Mouse (Mus musculus): Measurements from ENCODE around the gene Hbb-y. TPM values are rescaled to one million over a fixed set of nuclear protein-coding genes. Genes with fewer than 3 reads are reported as not detected.
"Not testable (repeated sequence)": the region's sequence is repeated elsewhere in the genome, so short reads cannot be mapped to it uniquely, and the experiment has no call there.

Hbb-y gene
- polyA plus RNA-seq, 1 experiment, result not detected

GRCm38 (mm10) chr7:103813766-103814165, 39.2 kb downstream of the Hbb-y start, which contains the start of gene Hbb-bt:
TSS of gene Hbb-bt (minus strand) at chr7:103813996.
- Histone ChIP-seq H3K27ac (ENCODE audit: insufficient read depth, low read depth, low read length) (no peak within 1 kb of the TSS), H3K4me1 (ENCODE audit: control insufficient read depth, insufficient read depth, low read length) (no peaks in the 10 kb centered on the region), H3K4me3 (ENCODE audit: insufficient read depth, low read length) (no peak within 1 kb of the TSS)
- TF ChIP-seq CTCF (IDR thresholded peaks at IDR 0.05; ENCODE audit: low read depth, low read length) (no peak), POLR2A (IDR thresholded peaks at IDR 0.05; ENCODE audit: borderline replicate concordance, low read depth, low read length) (no peak)

DNA sequence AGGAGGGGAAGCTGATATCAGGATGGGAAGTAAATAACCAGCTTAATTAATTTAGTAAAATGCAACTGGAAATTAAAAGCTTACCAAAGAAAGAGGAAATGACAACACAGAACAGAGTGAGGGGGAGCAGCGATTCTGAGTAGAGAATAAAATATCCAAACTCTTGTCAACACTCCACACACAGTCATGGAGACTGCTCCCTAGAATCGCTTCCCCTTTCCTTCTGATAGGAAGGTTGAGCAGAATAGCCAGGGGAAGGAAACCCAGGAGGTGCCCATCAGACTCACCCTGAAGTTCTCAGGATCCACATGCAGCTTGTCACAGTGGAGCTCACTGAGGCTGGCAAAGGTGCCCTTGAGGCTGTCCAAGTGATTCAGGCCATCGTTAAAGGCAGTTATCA, 39.9 kb downstream of the Hbb-y start:
- H3K4me1 ChIP-seq (ENCODE audit: control insufficient read depth, insufficient read depth, low read length); H3K27ac ChIP-seq (ENCODE audit: insufficient read depth, low read depth, low read length); H3K4me3 ChIP-seq (ENCODE audit: insufficient read depth, low read length): not testable (repeated sequence)

DNA sequence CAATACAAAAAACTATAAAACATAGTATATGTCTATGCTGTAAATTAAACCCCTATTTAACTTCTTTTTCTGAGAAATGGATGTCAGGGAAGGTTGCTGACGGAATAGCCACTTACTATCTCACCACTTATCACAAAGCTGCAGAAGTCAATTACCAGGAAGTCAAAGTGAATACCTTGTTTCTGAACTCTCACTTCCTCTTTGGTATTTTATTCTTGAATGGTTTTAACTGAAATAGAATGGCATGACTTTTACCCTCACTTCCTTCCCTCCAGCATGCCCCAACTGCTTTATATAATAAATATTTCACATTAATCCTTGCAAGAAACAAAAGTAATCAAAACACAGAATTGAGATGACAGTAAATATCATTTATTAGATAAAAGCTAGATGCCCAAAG, 40.8 kb downstream of the Hbb-y start:
- H3K4me3 ChIP-seq (ENCODE audit: insufficient read depth, low read length), result no peak overlapping the region
- TF ChIP-seq CTCF (IDR thresholded peaks at IDR 0.05; ENCODE audit: low read depth, low read length) (no peak), POLR2A (IDR thresholded peaks at IDR 0.05; ENCODE audit: borderline replicate concordance, low read depth, low read length) (no peak)
- H3K27ac ChIP-seq (ENCODE audit: insufficient read depth, low read depth, low read length), result no peak overlapping the region

GRCm38 (mm10) chr7:103811223-103811845, 41.7 kb downstream of the Hbb-y start:
- TF ChIP-seq POLR2A (IDR thresholded peaks at IDR 0.05; ENCODE audit: borderline replicate concordance, low read depth, low read length) (no peak), CTCF (IDR thresholded peaks at IDR 0.05; ENCODE audit: low read depth, low read length) (no peak)
- Histone ChIP-seq H3K27ac (ENCODE audit: insufficient read depth, low read depth, low read length) (no peak overlapping the region), H3K4me1 (ENCODE audit: control insufficient read depth, insufficient read depth, low read length) (no peaks in the 10 kb centered on the region), H3K4me3 (ENCODE audit: insufficient read depth, low read length) (no peak overlapping the region)

More for the DNA sequence above, 40.8 kb downstream of the Hbb-y start:
- H3K4me1 ChIP-seq (ENCODE audit: control insufficient read depth, insufficient read depth, low read length), result no peaks in the 10 kb centered on the region

DNA sequence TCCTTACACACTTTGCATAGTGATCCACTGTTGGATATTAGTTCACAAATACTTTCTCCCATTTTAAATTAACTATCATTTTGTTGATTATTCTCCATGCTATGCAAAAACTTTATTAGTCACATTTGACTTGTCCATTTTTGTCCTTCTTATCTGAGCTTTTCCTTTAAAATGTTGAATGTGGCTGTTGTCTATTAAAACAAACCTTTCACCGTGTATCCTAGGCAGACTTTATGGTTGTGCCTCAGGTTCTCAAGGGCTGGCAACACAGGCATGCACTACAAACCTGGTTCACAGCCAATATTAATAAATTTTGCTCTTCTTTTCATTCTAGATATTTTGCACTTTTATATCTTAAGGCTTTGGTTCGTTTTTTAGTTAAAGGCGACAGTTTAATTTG, 42.3 kb downstream of the Hbb-y start:
- H3K27ac ChIP-seq (ENCODE audit: insufficient read depth, low read depth, low read length), result no peak overlapping the region
- no peak overlapping the region for H3K4me3 ChIP-seq (ENCODE audit: insufficient read depth, low read length)
- no peaks in the 10 kb centered on the region for H3K4me1 ChIP-seq (ENCODE audit: control insufficient read depth, insufficient read depth, low read length)
- TF ChIP-seq CTCF (IDR thresholded peaks at IDR 0.05; ENCODE audit: low read depth, low read length) (no peak), POLR2A (IDR thresholded peaks at IDR 0.05; ENCODE audit: borderline replicate concordance, low read depth, low read length) (no peak)

DNA sequence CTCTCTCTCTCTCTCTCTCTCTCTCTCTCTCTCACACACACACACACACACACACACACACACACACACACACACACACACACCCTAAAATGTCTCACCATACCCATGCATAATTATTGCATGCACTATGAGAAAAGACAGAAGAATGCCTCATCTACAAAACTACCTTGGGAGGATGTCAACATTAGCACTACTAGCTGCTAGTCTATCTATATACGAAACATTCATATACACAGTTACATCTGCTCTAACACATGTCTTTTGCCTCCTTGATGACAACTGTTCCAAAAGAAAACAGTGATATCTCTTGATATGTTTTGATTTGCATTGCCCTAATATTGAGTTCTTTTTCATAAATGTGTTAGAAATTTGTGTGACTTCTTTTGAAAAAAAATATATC, 42.7 kb downstream of the Hbb-y start:
- no peak overlapping the region for H3K27ac ChIP-seq (ENCODE audit: insufficient read depth, low read depth, low read length)
- no peak for TF ChIP-seq CTCF (IDR thresholded peaks at IDR 0.05; ENCODE audit: low read depth, low read length)
- no peak for TF ChIP-seq POLR2A (IDR thresholded peaks at IDR 0.05; ENCODE audit: borderline replicate concordance, low read depth, low read length)
- H3K4me3 ChIP-seq (ENCODE audit: insufficient read depth, low read length), result no peak overlapping the region
- H3K4me1 ChIP-seq (ENCODE audit: control insufficient read depth, insufficient read depth, low read length), result no peaks in the 10 kb centered on the region

- TF ChIP-seq POLR2A (IDR thresholded peaks at IDR 0.05; ENCODE audit: borderline replicate concordance, low read depth, low read length), result no peak
- TF ChIP-seq CTCF (IDR thresholded peaks at IDR 0.05; ENCODE audit: low read depth, low read length), result no peak
- Histone ChIP-seq H3K27ac (ENCODE audit: insufficient read depth, low read depth, low read length) (no peak overlapping the region), H3K4me3 (ENCODE audit: insufficient read depth, low read length) (no peak overlapping the region), H3K4me1 (ENCODE audit: control insufficient read depth, insufficient read depth, low read length) (no peaks in the 10 kb centered on the region)
These were observed 43.2 kb downstream of the Hbb-y start for GRCm38 (mm10) chr7:103809801-103810155.

DNA sequence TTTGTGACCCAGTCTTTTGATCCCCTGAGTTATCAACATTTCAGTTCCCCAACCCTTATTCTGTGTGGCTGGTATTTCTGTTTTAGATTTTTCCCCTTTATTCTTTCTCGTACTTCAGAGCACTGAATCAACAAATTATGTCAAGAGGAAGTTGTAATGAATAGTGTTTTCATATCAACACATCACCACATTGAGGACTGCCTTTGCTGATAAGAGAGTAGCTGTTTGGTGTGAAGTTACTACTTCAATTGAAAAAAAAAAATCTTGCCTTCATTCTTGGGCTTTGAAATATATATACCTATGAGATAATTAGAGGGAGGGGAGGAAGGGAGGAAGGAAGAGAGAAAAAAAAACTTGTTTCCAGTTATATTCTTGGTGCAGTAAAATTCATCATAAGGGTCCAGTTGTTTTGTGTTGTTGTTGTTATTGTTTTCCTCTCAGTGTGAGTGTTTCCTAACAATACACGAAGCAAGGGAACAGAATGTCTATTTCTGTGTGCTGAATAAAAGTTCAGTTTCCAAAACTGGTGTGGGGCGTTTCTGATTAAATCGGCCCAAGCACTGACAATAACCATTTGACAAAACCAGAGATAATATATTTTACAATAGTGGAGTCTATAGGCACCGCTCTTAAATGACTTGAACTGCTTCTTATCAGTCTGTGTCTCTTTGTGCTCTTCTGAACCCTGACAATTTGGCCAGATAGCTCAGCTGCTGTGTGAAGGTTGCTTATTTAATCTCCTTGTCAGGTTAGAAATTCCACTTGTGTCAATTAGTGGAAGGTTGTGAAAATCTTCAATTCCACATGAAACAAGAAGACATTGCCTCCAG, 43.8 kb downstream of the Hbb-y start:
- no peak overlapping the region for H3K27ac ChIP-seq (ENCODE audit: insufficient read depth, low read depth, low read length)
- no peak overlapping the region for H3K4me3 ChIP-seq (ENCODE audit: insufficient read depth, low read length)
- no peak for TF ChIP-seq CTCF (IDR thresholded peaks at IDR 0.05; ENCODE audit: low read depth, low read length)
- no peak for TF ChIP-seq POLR2A (IDR thresholded peaks at IDR 0.05; ENCODE audit: borderline replicate concordance, low read depth, low read length)
- H3K4me1 ChIP-seq (ENCODE audit: control insufficient read depth, insufficient read depth, low read length), result no peaks in the 10 kb centered on the region

DNA sequence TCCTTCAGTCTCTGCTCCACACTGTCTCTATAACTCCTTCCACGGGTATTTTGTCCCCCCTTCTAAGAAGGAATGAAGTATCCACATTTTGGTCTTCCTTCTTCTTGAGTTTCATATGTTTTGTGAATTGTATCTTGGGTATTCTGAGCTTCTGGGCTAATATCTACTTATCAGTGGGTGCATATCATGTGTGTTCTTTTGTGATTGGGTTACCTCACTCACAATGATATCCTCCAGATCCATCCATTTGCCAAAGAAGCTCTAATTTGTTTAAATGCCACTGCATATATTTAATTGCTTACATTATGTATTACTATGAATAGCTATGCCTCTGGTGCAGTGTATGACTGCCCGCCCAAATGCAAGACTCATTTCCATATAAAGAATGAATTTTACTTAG, 44.9 kb downstream of the Hbb-y start:
- H3K4me3 ChIP-seq (ENCODE audit: insufficient read depth, low read length); H3K27ac ChIP-seq (ENCODE audit: insufficient read depth, low read depth, low read length); H3K4me1 ChIP-seq (ENCODE audit: control insufficient read depth, insufficient read depth, low read length): not testable (repeated sequence)

- H3K4me1 ChIP-seq (ENCODE audit: control insufficient read depth, insufficient read depth, low read length), result no peaks in the 10 kb centered on the region
- no peak for TF ChIP-seq CTCF (IDR thresholded peaks at IDR 0.05; ENCODE audit: low read depth, low read length)
- TF ChIP-seq POLR2A (IDR thresholded peaks at IDR 0.05; ENCODE audit: borderline replicate concordance, low read depth, low read length), result no peak
- H3K27ac ChIP-seq (ENCODE audit: insufficient read depth, low read depth, low read length), result no peak overlapping the region
- H3K4me3 ChIP-seq (ENCODE audit: insufficient read depth, low read length), result no peak overlapping the region
These were observed 46.2 kb downstream of the Hbb-y start for GRCm38 (mm10) chr7:103806856-103807255.

Other genes with a start within 250 kb of the Hbb-y start
- gene Olfr620, start 240.7 kb downstream of the Hbb-y start, polyA plus RNA-seq (2012; ENCODE audit: insufficient read depth, insufficient read length, missing spikeins), result 0.19 and 0.27 TPM in 2 replicates
- gene Olfr622, start 210.5 kb downstream of the Hbb-y start, polyA plus RNA-seq (2012; ENCODE audit: insufficient read depth, insufficient read length, missing spikeins), result not detected in 2 replicates
- gene Olfr623, start 189.5 kb downstream of the Hbb-y start, polyA plus RNA-seq (2012; ENCODE audit: insufficient read depth, insufficient read length, missing spikeins), result not detected in 2 replicates
- gene Olfr624, start 182.0 kb downstream of the Hbb-y start, polyA plus RNA-seq (2012; ENCODE audit: insufficient read depth, insufficient read length, missing spikeins), result not detected in 2 replicates
- gene Olfr625-ps1, start 170.5 kb downstream of the Hbb-y start, polyA plus RNA-seq (2012; ENCODE audit: insufficient read depth, insufficient read length, missing spikeins), result not detected in 2 replicates
- gene Olfr243, start 138.5 kb downstream of the Hbb-y start, polyA plus RNA-seq (2012; ENCODE audit: insufficient read depth, insufficient read length, missing spikeins), result not detected in 2 replicates
- not detected in 2 replicates for gene Olfr628, start 122.8 kb downstream of the Hbb-y start, polyA plus RNA-seq (2012; ENCODE audit: insufficient read depth, insufficient read length, missing spikeins)
- not detected in 2 replicates for gene Olfr629, start 108.3 kb downstream of the Hbb-y start, polyA plus RNA-seq (2012; ENCODE audit: insufficient read depth, insufficient read length, missing spikeins)
- gene Olfr630, start 95.9 kb downstream of the Hbb-y start, polyA plus RNA-seq (2012; ENCODE audit: insufficient read depth, insufficient read length, missing spikeins), result not detected in 2 replicates
- gene Olfr69, start 81.6 kb downstream of the Hbb-y start, polyA plus RNA-seq (2012; ENCODE audit: insufficient read depth, insufficient read length, missing spikeins), result not detected in 2 replicates
- not detected in 2 replicates for gene Olfr68, start 73.5 kb downstream of the Hbb-y start, polyA plus RNA-seq (2012; ENCODE audit: insufficient read depth, insufficient read length, missing spikeins)
- gene Olfr67, start 61.4 kb downstream of the Hbb-y start, polyA plus RNA-seq (2012; ENCODE audit: insufficient read depth, insufficient read length, missing spikeins), result not detected in 2 replicates
- not detected in 2 replicates for gene Hbb-bt, start 39.2 kb downstream of the Hbb-y start, polyA plus RNA-seq (2012; ENCODE audit: insufficient read depth, insufficient read length, missing spikeins)
- gene Hbb-bs, start 25.1 kb downstream of the Hbb-y start, polyA plus RNA-seq (2012; ENCODE audit: insufficient read depth, insufficient read length, missing spikeins), result not detected in 2 replicates
- not detected in 2 replicates for gene Hbb-bh2, start 12.7 kb downstream of the Hbb-y start, polyA plus RNA-seq (2012; ENCODE audit: insufficient read depth, insufficient read length, missing spikeins)
- not detected in 2 replicates for gene Hbb-bh1, start 10.1 kb downstream of the Hbb-y start, polyA plus RNA-seq (2012; ENCODE audit: insufficient read depth, insufficient read length, missing spikeins)
- not detected in 2 replicates for gene Olfr66, start 33.0 kb upstream of the Hbb-y start, polyA plus RNA-seq (2012; ENCODE audit: insufficient read depth, insufficient read length, missing spikeins)
- not detected in 2 replicates for gene Olfr64, start 41.3 kb upstream of the Hbb-y start, polyA plus RNA-seq (2012; ENCODE audit: insufficient read depth, insufficient read length, missing spikeins)
- not detected in 2 replicates for gene Olfr65, start 50.3 kb upstream of the Hbb-y start, polyA plus RNA-seq (2012; ENCODE audit: insufficient read depth, insufficient read length, missing spikeins)
- not detected in 2 replicates for gene Olfr631, start 75.6 kb upstream of the Hbb-y start, polyA plus RNA-seq (2012; ENCODE audit: insufficient read depth, insufficient read length, missing spikeins)
- not detected in 2 replicates for gene Olfr632, start 81.1 kb upstream of the Hbb-y start, polyA plus RNA-seq (2012; ENCODE audit: insufficient read depth, insufficient read length, missing spikeins)
- not detected in 2 replicates for gene Olfr633, start 91.2 kb upstream of the Hbb-y start, polyA plus RNA-seq (2012; ENCODE audit: insufficient read depth, insufficient read length, missing spikeins)
- 0.13 TPM in 1 of 2 replicates, not detected in the other for gene Olfr635, start 117.9 kb upstream of the Hbb-y start, polyA plus RNA-seq (2012; ENCODE audit: insufficient read depth, insufficient read length, missing spikeins)
- gene Olfr638, start 145.5 kb upstream of the Hbb-y start, polyA plus RNA-seq (2012; ENCODE audit: insufficient read depth, insufficient read length, missing spikeins), result not detected in 2 replicates
- 0.12 TPM in 1 of 2 replicates, not detected in the other for gene Olfr639, start 164.1 kb upstream of the Hbb-y start, polyA plus RNA-seq (2012; ENCODE audit: insufficient read depth, insufficient read length, missing spikeins)
- not detected in 2 replicates for gene Olfr640, start 172.4 kb upstream of the Hbb-y start, polyA plus RNA-seq (2012; ENCODE audit: insufficient read depth, insufficient read length, missing spikeins)
- gene Olfr641, start 182.2 kb upstream of the Hbb-y start, polyA plus RNA-seq (2012; ENCODE audit: insufficient read depth, insufficient read length, missing spikeins), result not detected in 2 replicates
- gene Olfr642, start 199.4 kb upstream of the Hbb-y start, polyA plus RNA-seq (2012; ENCODE audit: insufficient read depth, insufficient read length, missing spikeins), result 0.17 TPM in 1 of 2 replicates, not detected in the other
- gene 4930516K23Rik, start 208.2 kb upstream of the Hbb-y start, polyA plus RNA-seq (2012; ENCODE audit: insufficient read depth, insufficient read length, missing spikeins), result not detected in 2 replicates
- not detected in 2 replicates for gene Olfr644, start 218.7 kb upstream of the Hbb-y start, polyA plus RNA-seq (2012; ENCODE audit: insufficient read depth, insufficient read length, missing spikeins)
- not detected in 2 replicates for gene Olfr645, start 232.2 kb upstream of the Hbb-y start, polyA plus RNA-seq (2012; ENCODE audit: insufficient read depth, insufficient read length, missing spikeins)

Data from bone marrow macrophage, adult 2 months (primary cell).